Mouse (Mus musculus): ENCODE data around the gene Olfm3.

DNA sequence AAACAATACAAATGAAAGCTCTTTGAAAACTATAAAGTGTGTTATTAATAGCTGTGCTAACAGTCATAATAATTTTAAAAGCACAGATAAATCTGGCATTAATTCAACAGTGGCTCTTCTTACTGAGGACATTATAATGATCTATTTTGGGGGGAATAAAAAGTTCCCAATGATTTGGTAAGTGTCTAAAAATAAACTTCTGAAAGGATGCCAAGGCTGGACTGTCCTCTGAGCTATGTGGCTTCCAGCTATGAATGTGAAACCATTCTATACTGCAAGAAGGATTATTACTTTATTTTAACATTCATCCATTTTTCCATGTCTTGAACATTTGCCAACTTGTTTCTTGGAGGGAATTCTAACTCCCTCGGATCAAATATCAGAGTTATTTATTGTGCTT lies 92.1 kb downstream of the Olfm3 start:
- TF ChIP-seq CTCF (IDR thresholded peaks at IDR 0.05; ENCODE audit: insufficient read depth, low read depth, low read length) (no peak), POLR2A (IDR thresholded peaks at IDR 0.05; ENCODE audit: insufficient read depth, low read depth, low read length) (no peak)

Measured in olfactory bulb, adult 2 months (tissue).